Mouse (Mus musculus) left cerebral cortex, adult 2 months (tissue): ENCODE data around the gene Ptrh1. TPM values are rescaled to one million over a fixed set of nuclear protein-coding genes. Genes with fewer than 3 reads are reported as not detected.

Source experiments
- DNase-seq, 2 experiments: peaks; one replicate each; pipeline ENCODE4 v3.0.0; 2021 to 2022; ENCODE audit warnings: low spot score in 2 of 2, mixed read lengths in 1 of 2; ENCODE audit errors: extremely low spot score in 1 of 2
- H3K27ac ChIP-seq: fragments of 200-600 bp; 2 replicates; pipeline ENCODE4 v1.8.1; 2022
- H3K4me3 ChIP-seq: fragments of 200-600 bp; 2 replicates; pipeline ENCODE4 v1.8.1; 2022
- CTCF ChIP-seq: fragments of 200-600 bp; IDR thresholded peaks from 2 replicates; pipeline ENCODE4 v1.8.1; 2022; ENCODE audit warnings: antibody characterized with exemption, mild to moderate bottlenecking, moderate library complexity
- intact Hi-C: fragments of 180-260 bp; cut with DNase I; formaldehyde crosslinking; loops from one replicate; pipeline ENCODE4 v1.15.1; 2025
- long read RNA-seq, 2 experiments: library from polyadenylated mRNA; stranded (forward); transcript quantifications; one replicate each; pipeline ENCODE4 v2.0.0; 2021; ENCODE audit warnings: borderline mapping rate in 2 of 2
- total RNA-seq, 2 experiments: library from RNA; stranded (reverse); gene quantifications; 2 replicates each; pipeline ENCODE4 v1.2.3; 2021

Gene Ptrh1
- 1 to 10 TPM; 7.9 to 9.3 TPM for total RNA-seq
- long read RNA-seq, experiment 1, partial matches to known transcripts: 0 of 4 reads
- long read RNA-seq, experiment 1, other reads (novel, unspliced or antisense): 3 of 4 reads
- long read RNA-seq, experiment 2, partial matches to known transcripts: 0 of 4 reads
- long read RNA-seq, experiment 2, other reads (novel, unspliced or antisense): 3 of 4 reads

DNA sequence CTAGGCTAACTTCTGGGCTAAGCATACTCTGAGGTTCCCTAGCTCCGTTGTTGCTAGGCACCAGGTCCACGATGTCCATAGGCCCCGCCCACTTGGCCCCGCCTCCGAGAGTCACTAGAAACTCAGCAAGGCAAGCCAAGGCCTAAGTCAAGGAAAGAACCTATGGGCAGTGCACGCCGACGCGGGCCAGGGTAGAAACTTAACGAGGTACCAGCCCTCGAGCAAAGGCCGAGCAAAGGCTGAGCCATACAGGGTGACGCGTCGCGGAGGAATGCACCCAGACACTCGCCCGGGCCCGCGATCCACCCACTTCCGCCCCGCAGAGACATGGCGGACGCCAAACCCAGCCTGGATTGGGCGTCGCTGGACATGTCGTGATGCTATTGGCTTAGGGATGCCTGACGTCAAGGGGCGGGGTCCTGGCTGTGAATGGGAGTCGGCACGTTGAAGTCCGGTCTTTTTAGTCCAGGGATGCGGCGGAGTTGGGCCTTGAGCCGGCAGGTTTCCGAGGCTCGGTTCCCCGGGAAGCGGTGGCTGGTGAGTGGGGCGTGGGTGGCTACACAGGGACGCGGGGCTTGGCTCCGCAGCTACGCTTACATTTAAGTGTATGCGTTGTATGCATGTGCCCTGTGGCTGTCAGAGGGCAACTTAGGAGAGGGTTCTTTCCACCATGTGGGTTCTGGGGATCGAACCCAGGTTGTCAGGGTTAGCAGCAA lies at the start of gene Ptrh1, which contains the start of gene Ttc16:
TSS of gene Ptrh1 (plus strand) at position 428 of the 716 bp plus-strand sequence.
TSS of gene Ttc16 (minus strand) at position 275 of the 716 bp plus-strand sequence.
- no peak for TF ChIP-seq CTCF
- H3K4me3 ChIP-seq: peak within 1 kb of the TSS; percentile 84
- intact Hi-C loops: loop anchor here (5.0 kb wide), 2 partner anchors 137 to 152 kb away; no protein-coding TSS in a partner anchor
- peak; percentile 95 to 96 for DNase-seq
- H3K27ac ChIP-seq: peak within 1 kb of the TSS; percentile 90

DNA sequence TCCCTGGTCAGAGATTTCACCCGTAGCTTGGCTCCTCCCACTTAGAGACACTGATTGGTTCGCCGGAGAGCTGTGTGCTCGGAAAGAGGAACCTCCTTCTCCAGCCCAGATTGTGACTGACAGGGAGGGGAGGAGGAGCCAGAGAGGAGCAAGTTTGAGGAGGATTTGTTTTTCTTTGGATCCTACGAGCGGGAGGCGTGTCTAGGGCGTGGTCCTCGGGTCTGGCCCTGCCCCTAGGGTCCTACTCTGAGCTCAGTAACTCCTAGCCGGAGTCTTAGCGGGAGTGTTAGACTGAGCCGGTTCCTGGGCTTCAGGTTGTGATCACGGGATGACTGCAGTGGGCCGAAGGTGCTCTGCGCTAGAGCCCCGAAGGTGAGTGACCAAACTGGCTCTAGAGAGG lies 48.2 kb upstream of the Ptrh1 start:
- TF ChIP-seq CTCF: no peak
- peak; percentile 79 to 81 for DNase-seq
- H3K27ac ChIP-seq: no peak overlapping the region; the same call in 1 of the 2 replicates
- peak overlapping the region; percentile 47 for H3K4me3 ChIP-seq
- intact Hi-C loops: no loop called here

DNA sequence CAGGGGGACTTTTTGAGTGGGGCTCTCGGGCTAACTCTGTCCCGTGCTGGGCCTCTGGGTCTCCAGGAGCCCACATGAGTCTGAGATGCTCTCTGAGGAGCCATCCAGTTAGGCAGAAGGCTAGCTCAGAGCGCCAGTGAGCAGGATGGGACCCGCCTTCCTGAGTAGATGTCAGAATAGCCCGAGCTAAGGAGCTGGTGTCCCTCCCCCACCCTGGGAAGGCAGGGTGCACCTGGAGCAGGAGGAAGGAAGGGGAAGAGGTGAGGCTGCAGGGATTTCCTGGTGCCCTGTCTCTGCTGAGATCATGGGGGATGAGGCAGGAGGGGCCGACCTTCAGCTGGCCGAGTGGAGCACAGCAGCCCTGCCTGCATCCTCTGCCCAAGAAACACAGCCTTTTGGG lies 47.1 kb upstream of the Ptrh1 start:
- no peak for TF ChIP-seq CTCF
- intact Hi-C loops: no loop called here
- H3K4me3 ChIP-seq: peak overlapping the region; percentile 47
- DNase-seq: no peak
- 0 out of 2 replicates have a peak overlapping the region, but pooled peaks have one; percentile 3 for H3K27ac ChIP-seq

GRCm38 (mm10) chr2:32729547-32729946 lies 46.0 kb upstream of the Ptrh1 start:
- Histone ChIP-seq H3K4me3 (no peak overlapping the region), H3K27ac (no peak overlapping the region; the same call in 1 of the 2 replicates)
- DNase-seq: no peak
- no peak for TF ChIP-seq CTCF
- intact Hi-C loops: no loop called here

GRCm38 (mm10) chr2:32730854-32731253 lies 44.7 kb upstream of the Ptrh1 start:
- H3K27ac ChIP-seq: no peak overlapping the region
- DNase-seq: no peak
- no peak overlapping the region for H3K4me3 ChIP-seq
- no peak for TF ChIP-seq CTCF
- intact Hi-C loops: no loop called here

GRCm38 (mm10) chr2:32731911-32732310 lies 43.7 kb upstream of the Ptrh1 start:
- H3K4me3 ChIP-seq: no peak overlapping the region
- TF ChIP-seq CTCF: no peak
- no peak overlapping the region for H3K27ac ChIP-seq
- DNase-seq: no peak
- intact Hi-C loops: no loop called here

GRCm38 (mm10) chr2:32732695-32733094 lies 42.9 kb upstream of the Ptrh1 start:
- Histone ChIP-seq H3K27ac (no peak overlapping the region), H3K4me3 (no peak overlapping the region)
- intact Hi-C loops: no loop called here
- no peak for TF ChIP-seq CTCF
- no peak for DNase-seq

DNA sequence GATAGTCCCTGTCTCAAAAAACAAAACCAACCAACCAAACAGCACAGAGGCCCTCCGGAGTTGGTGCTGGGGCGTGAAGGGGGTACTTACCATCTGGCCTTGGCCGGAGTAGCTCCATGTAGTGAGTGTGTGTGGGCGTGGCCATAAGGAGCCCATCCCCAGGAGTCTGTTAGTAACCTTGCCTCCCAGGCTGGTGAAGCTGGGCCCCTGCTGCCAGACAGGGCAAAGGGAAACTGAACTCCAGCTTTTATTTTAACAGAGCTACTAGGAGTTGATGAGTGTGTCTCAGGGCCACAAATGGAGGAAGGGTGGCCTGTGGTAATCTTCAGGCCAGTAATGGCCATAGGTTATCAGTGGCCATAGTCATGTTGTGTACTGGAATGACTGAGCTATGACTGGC lies 41.1 kb upstream of the Ptrh1 start:
- TF ChIP-seq CTCF: no peak
- Histone ChIP-seq H3K4me3 (no peak overlapping the region), H3K27ac (no peak overlapping the region)
- DNase-seq: no peak
- intact Hi-C loops: no loop called here

- H3K27ac ChIP-seq: peak overlapping the region; percentile 50; the same call in 1 of the 2 replicates
- DNase-seq: no peak
- H3K4me3 ChIP-seq: no peak overlapping the region
- intact Hi-C loops: no loop called here
- TF ChIP-seq CTCF: no peak
Measured at GRCm38 (mm10) chr2:32734933-32735332, 40.7 kb upstream of the Ptrh1 start.

- no peak for TF ChIP-seq CTCF
- DNase-seq: no peak
- H3K4me3 ChIP-seq: no peak overlapping the region
- no peak overlapping the region for H3K27ac ChIP-seq
- intact Hi-C loops: no loop called here
Measured at GRCm38 (mm10) chr2:32736306-32736829, 39.2 kb upstream of the Ptrh1 start.

DNA sequence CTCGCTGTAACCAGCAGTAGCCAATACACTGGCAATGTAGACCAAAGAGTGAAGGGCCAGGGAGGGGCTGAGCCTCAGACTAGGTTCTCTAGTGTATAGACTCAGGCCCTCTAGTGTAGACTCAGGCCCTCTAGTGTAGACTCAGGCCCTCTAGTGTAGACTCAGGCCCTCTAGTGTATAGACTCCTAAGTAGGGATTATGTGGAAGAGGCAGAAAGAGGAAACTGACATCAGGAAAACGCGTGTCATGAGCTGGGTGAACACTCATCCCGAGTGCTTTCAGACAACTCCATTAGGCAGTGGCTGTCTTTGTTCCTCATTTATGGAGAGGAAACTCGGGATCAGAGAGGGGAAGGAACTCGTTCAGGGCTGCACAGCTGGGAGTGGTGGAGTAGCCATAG lies 38.6 kb upstream of the Ptrh1 start:
- H3K4me3 ChIP-seq: no peak overlapping the region

DNA sequence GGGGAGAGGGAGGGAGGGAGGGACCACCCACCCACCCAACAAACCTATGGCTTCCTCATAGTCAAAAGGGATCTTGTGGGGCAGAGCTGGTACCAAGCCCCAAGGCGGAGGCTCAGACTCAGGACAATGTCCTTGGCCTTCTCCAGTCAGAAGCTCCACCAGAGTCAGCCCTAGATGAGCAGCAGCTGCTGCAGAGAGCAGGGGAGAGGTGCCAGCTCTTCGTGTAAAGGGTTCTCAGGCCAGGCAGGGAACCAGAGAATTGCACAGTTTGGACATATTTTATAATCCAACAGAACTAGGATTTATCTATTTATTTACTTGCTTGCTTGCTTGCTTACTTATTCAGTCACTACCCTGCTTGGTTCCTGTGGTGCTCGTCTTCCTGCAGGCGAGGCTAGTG lies 36.3 kb upstream of the Ptrh1 start:
- intact Hi-C loops: no loop called here
- TF ChIP-seq CTCF: no peak
- H3K4me3 ChIP-seq: no peak overlapping the region
- no peak overlapping the region for H3K27ac ChIP-seq
- no peak for DNase-seq

More for the DNA sequence above, 38.6 kb upstream of the Ptrh1 start:
- no peak for TF ChIP-seq CTCF
- no peak overlapping the region for H3K27ac ChIP-seq
- intact Hi-C loops: no loop called here
- no peak for DNase-seq
